Mouse (Mus musculus): ENCODE data around the gene Cdyl2. TPM values are rescaled to one million over a fixed set of nuclear protein-coding genes. Genes with fewer than 3 reads are reported as not detected.

Cdyl2 gene
- polyA plus RNA-seq, 1 experiment, result 4.2 TPM

DNA sequence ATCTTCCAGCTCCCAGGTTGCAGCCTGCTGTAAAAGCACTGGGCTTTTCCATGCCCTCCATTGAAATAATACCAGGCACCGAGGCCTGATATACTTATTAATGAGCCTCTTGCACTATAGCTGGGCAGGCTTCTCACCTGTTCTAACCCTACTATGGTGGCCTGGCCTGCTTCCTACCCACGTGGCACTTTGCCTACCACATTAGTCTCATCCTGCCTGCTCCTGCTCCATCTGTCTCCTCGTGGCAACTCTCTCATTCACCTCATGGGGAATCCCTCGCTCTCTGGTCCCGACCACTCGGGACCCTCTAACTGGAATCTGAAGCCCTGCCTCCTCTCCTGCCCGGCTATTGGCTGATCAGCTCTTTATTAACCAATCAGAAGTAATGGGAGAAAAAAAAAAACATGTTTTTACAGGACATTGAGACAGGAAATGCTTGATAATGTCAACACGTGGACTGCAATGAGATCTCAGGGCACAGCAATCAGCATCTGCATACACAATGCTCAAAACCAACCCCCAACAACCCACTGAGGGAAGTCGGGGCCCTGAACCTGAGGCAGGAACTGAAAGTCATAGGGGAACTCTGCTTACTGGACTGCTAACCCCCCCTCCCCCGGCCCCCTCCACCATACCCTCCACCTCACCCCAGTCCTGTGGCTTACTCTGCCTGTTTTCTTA is 99.2 kb downstream of the Cdyl2 start:
- H3K27ac ChIP-seq (ENCODE audit: insufficient read depth, low read length), result no peak overlapping the region
- H3K4me1 ChIP-seq (ENCODE audit: control insufficient read depth, insufficient read depth, low read length), result no peaks in the 10 kb centered on the region
- no peak overlapping the region for H3K4me3 ChIP-seq (ENCODE audit: insufficient read depth, low read length)
- TF ChIP-seq CTCF (IDR thresholded peaks at IDR 0.05; ENCODE audit: extremely low read depth, insufficient read depth, low read length) (no peak), POLR2A (IDR thresholded peaks at IDR 0.05; ENCODE audit: extremely low read depth, insufficient read depth, low read length) (no peak)

DNA sequence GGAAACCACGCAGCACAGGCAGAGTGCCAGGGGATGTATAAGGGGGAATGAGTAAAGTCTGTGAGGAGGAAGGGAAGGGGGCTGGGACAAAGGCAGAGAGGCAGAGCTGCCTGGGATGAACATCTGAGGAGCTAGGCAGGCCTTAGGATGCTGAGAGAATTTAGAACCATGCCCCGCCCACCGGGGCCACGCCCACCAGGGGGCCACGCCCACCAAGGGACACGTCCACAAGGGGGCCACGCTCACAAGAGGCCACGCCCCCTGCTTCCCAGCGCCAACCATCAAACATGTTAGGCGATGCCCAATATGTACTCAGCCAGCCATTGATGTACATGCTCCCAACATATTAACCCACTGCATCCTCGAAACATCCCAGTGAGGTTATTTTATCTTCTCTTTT is 102.7 kb downstream of the Cdyl2 start:
- TF ChIP-seq POLR2A (IDR thresholded peaks at IDR 0.05; ENCODE audit: extremely low read depth, insufficient read depth, low read length) (no peak), CTCF (IDR thresholded peaks at IDR 0.05; ENCODE audit: extremely low read depth, insufficient read depth, low read length) (no peak)
- Histone ChIP-seq H3K4me1 (ENCODE audit: control insufficient read depth, insufficient read depth, low read length) (no peaks in the 10 kb centered on the region), H3K27ac (ENCODE audit: insufficient read depth, low read length) (no peak overlapping the region), H3K4me3 (ENCODE audit: insufficient read depth, low read length) (no peak overlapping the region)

DNA sequence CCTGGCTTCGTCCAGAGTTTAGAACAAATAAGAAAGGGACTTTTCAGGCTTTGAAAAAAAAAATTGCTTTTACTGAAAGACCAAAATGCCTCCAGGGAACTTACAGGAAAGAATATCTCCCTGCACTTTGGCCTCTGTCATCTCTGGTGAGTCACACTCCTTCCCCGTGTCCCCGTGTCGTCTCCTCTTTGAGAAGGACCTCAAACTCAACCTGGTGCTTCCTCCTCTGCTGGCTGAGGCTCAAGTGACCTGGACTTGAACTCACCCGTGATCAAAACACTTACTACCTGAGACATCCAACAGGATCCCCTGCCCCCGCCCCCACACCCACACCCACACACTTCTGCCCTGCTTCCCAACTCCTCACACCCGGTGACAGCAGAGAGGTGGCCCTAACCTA is 103.8 kb downstream of the Cdyl2 start:
- no peak overlapping the region for H3K27ac ChIP-seq (ENCODE audit: insufficient read depth, low read length)
- no peaks in the 10 kb centered on the region for H3K4me1 ChIP-seq (ENCODE audit: control insufficient read depth, insufficient read depth, low read length)
- no peak overlapping the region for H3K4me3 ChIP-seq (ENCODE audit: insufficient read depth, low read length)
- no peak for TF ChIP-seq CTCF (IDR thresholded peaks at IDR 0.05; ENCODE audit: extremely low read depth, insufficient read depth, low read length)
- no peak for TF ChIP-seq POLR2A (IDR thresholded peaks at IDR 0.05; ENCODE audit: extremely low read depth, insufficient read depth, low read length)

DNA sequence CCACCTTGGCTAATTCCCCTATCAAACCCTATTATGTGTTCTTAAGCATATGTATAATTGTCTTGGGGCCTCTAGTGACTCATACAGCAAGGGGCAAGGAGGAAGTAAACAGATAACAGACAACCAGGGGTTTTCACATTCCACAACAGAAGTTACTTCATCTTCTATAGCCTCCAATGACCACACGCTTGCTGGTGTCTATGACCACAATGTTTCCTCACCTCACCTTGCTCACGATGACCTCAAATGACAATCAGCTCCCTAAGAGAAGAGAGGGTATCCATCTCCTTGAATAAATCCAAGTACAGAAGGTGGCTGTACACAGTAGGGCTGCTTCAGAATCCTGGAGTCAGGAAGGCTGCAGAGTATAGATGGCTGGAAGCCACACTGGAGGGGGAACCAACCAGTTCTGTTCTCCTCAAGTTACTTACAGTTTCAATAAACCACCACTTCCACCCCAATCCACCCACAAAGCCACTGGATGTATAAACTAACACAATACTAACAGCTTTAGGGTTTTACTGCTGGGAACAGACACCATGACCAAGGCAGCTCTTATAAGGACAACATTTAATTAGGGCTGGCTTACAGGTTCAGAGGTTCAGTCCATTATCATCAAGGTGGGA is 104.8 kb downstream of the Cdyl2 start:
- Histone ChIP-seq H3K27ac (ENCODE audit: insufficient read depth, low read length) (no peak overlapping the region), H3K4me1 (ENCODE audit: control insufficient read depth, insufficient read depth, low read length) (no peaks in the 10 kb centered on the region), H3K4me3 (ENCODE audit: insufficient read depth, low read length) (no peak overlapping the region)
- TF ChIP-seq CTCF (IDR thresholded peaks at IDR 0.05; ENCODE audit: extremely low read depth, insufficient read depth, low read length) (no peak), POLR2A (IDR thresholded peaks at IDR 0.05; ENCODE audit: extremely low read depth, insufficient read depth, low read length) (no peak)

DNA sequence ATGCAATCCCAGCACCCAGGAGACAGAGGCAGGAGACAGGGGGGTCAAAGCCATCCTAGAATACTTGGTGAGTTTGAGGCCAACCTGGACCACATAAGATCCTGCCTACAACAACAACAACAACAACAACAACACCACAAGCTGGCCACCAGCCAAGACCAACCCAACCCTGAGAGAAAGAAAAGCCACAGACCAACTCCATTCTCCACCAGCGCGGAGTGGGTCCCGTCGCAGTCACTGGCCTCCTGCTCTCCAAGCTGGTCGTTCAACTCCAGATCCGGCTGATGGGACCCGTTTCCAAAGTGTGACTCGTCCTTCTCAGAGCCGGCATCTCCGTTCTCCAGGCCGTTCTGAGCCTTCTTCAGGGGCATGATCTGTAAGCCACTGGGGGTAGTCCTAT is 109.2 kb downstream of the Cdyl2 start:
- Histone ChIP-seq H3K4me1 (ENCODE audit: control insufficient read depth, insufficient read depth, low read length) (peaks cover 12% of the 10 kb centered on the region), H3K4me3 (ENCODE audit: insufficient read depth, low read length) (no peak overlapping the region), H3K27ac (ENCODE audit: insufficient read depth, low read length) (no peak overlapping the region)
- TF ChIP-seq POLR2A (IDR thresholded peaks at IDR 0.05; ENCODE audit: extremely low read depth, insufficient read depth, low read length), result no peak

DNA sequence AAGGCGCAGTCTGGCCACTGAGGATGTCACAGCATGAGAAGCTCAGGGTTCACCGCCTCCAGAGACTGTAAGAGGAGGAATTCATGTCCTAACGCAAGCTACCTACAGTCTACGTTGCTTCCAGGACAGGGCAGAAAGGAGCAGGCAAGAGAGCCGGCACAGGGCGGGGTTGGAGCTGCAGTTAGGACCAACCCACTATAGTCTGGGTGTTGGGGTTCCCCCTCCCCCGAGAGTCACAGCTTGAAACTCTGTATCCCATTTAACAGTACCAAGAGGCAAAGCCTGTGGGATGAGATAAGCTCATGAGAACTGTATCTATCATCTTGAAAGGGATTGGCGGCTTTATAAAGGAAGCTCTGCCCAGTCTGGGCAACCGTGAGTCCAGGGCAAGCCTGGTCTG is 110.5 kb downstream of the Cdyl2 start:
- TF ChIP-seq CTCF (IDR thresholded peaks at IDR 0.05; ENCODE audit: extremely low read depth, insufficient read depth, low read length), result no peak
- no peak overlapping the region for H3K27ac ChIP-seq (ENCODE audit: insufficient read depth, low read length)
- H3K4me1 ChIP-seq (ENCODE audit: control insufficient read depth, insufficient read depth, low read length), result peaks cover 12% of the 10 kb centered on the region
- H3K4me3 ChIP-seq (ENCODE audit: insufficient read depth, low read length), result no peak overlapping the region

DNA sequence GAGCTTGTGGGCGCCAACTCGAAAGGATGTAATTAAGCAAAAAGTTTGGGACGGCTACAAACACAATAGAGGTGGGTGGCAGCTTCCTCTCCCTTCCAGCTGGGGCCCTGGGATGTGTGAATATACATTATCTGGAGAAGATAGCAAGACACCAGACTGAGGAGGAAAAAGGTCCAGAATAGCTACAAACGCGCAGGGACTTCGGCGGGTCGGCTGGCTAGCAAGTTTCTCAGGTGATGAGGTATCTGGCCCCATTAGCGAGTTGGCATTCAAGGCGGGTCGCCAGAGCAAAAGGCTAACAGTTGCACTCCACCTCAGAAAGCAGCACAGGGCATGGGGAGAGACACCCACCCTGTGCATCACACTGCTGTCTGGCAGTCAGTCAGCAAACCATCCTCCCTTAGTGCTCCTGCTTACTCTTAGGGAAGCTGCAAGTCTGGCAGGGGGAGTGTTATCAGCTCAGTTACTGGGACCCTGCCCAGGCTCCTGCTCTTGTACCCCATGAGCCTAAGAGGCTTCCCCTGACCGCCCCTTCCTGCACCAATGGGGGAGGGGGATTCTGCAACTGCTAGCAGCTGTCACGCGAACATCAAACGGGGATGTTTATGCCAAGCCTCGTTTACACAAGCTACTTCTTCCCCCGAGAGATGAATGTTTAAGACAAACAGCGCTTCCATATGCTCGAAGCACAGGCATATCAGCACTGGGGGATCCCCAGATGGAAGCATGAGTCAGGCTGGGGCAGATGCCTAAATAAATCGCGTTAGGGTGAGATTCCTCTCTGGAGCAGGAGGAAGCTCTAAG is 111.4 kb downstream of the Cdyl2 start:
- H3K4me1 ChIP-seq (ENCODE audit: control insufficient read depth, insufficient read depth, low read length), result peaks cover 15% of the 10 kb centered on the region
- H3K27ac ChIP-seq (ENCODE audit: insufficient read depth, low read length), result 0 out of 2 replicates have a peak overlapping the region, but pooled peaks have one; percentile 13
- TF ChIP-seq POLR2A (IDR thresholded peaks at IDR 0.05; ENCODE audit: extremely low read depth, insufficient read depth, low read length), result no peak
- no peak for TF ChIP-seq CTCF (IDR thresholded peaks at IDR 0.05; ENCODE audit: extremely low read depth, insufficient read depth, low read length)
- H3K4me3 ChIP-seq (ENCODE audit: insufficient read depth, low read length), result no peak overlapping the region

DNA sequence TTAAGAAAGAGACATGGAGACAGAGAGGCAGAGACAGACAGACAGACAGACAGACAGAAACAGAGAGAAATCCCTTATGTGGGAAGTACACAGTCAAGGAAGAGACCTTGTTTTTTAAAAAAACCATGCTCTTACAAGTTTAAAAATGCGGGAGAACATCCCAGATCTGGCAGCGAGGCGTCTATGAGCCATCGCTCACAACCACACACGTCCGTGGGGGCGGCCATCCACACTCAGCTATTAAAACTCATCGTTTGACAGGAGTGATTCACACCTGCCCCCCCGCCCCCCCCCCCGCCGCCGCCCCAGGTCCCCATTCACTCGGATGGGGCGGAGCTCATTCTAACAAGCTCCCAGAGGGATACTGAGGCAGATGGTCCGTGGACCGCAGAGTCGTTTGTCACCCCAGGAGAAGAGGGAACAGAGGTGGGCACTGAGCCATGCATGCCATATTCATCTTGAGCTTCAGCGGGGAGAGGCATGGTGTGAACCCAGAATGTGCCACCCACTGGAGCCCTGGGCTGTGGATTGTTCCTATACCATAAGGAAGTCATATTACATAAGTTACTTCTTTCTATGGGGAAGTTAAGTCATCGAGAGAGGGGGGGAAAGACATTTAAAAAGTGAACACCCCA is 113.0 kb downstream of the Cdyl2 start:
- H3K4me3 ChIP-seq (ENCODE audit: insufficient read depth, low read length), result no peak overlapping the region
- TF ChIP-seq CTCF (IDR thresholded peaks at IDR 0.05; ENCODE audit: extremely low read depth, insufficient read depth, low read length), result no peak
- peak overlapping the region; percentile 63 for H3K27ac ChIP-seq (ENCODE audit: insufficient read depth, low read length)
- H3K4me1 ChIP-seq (ENCODE audit: control insufficient read depth, insufficient read depth, low read length), result peaks cover 15% of the 10 kb centered on the region

DNA sequence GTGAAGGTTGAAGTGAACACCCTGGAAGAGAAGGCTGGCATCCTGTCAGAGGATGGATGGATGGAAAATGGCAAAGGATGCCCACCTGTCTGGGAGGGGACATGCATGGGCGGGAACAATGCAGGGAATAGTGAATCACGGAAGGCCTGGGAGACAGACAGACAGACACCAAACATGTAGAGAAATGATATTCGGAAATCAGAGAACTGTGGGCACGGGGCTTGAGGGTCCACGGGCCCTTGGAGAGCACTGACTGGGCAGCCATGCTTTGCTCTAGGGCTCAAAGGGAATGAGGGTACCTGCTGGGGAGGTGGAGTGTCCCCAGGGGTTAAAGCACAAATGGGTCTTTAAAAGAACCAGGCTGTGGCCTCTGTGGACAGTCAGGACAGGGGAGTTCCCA is 113.6 kb downstream of the Cdyl2 start:
- peaks cover 15% of the 10 kb centered on the region for H3K4me1 ChIP-seq (ENCODE audit: control insufficient read depth, insufficient read depth, low read length)
- peak overlapping the region; percentile 63; the same call in 1 of the 2 replicates for H3K27ac ChIP-seq (ENCODE audit: insufficient read depth, low read length)
- no peak overlapping the region for H3K4me3 ChIP-seq (ENCODE audit: insufficient read depth, low read length)
- no peak for TF ChIP-seq CTCF (IDR thresholded peaks at IDR 0.05; ENCODE audit: extremely low read depth, insufficient read depth, low read length)
- TF ChIP-seq POLR2A (IDR thresholded peaks at IDR 0.05; ENCODE audit: extremely low read depth, insufficient read depth, low read length), result no peak

Data from cortical plate, adult 2 months (tissue).